Mouse (Mus musculus): ENCODE measurements around the gene Mrps7.
A peak's percentile ranks its signal among the peaks of the same experiment; 100 is the strongest.

DNA sequence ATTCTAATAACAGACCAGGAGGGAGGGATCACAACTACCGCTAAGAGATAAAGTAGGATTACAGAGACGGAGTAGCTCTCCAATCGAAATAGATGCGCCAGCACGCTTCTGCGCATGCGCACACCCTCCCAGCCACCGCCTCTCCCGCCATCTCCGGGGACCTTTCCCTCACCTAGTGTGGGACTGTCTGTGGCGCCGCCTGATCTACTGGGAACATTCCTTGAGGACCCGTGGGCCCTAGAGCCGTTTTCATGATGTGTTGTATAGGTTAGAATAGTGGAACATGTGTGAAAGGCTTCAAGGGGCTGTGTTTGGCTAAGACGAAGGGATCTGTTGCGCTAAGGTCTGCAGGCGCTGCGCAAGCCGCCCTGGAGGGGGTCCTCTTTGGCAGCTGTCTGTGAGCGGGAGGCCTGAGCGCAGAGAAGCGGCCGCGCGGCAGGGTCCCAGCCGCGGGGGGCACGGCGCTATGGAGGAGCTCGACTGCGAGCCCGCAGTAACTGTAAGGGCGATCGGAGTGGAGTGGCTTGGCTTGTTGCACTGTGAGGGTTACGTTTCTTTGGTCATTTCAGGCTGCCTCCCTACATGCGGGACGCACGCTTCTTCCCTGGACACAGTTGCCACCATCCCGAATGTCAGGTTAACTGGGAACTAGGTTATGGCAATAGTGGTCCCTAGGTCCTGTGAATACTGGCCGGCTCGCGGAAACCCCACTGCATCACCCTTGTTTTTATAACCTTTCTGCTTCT is 39.5 kb upstream of the Mrps7 start, which contains the start of gene Nup85:
- TF ChIP-seq POLR2A (IDR thresholded peaks at IDR 0.05; ENCODE audit: control insufficient read depth, low read depth, low read length) (peak; percentile 78), CTCF (IDR thresholded peaks at IDR 0.05; ENCODE audit: control insufficient read depth, insufficient read depth, insufficient replicate concordance, low read depth, low read length) (no peak)

Measured in testis, adult 2 months (tissue).